Mouse (Mus musculus): ENCODE data around the gene Olfr1044. TPM values are rescaled to one million over a fixed set of nuclear protein-coding genes. Genes with fewer than 3 reads are reported as not detected.

Gene Olfr1044
- total and polyA plus RNA-seq, 2 experiments from 2014 or later, result not detected

DNA sequence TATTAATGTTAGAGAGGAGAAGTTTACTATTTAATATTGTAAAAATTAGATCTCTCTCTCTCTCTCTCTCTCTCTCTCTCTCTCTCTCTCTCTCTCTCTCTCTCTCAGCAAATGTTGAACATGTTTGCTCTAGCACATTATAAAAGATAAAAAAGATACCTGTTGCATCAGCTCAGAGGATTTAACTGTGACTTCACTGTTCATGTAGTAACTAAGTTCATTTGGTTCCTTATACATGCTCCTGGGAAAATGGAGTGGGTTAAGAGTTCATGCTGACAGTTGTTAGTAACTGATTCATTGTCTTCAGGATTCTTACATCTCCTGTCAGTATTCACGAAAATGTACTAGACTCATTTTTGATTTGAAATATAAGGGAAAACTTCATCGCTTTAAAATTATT lies 10.2 kb downstream of the Olfr1044 start, which contains the start of gene Olfr1043:
Gene Olfr1043, minus strand, starts transcription at position 101 of the 400 bp plus-strand sequence.
- Histone ChIP-seq H3K9me3 (ENCODE audit: low read length) (no peaks in the 10 kb centered on the region), H3K9ac (no peak within 1 kb of the TSS), H3K36me3 (ENCODE audit: insufficient read depth) (no peaks in the 10 kb centered on the region), H3K4me3 (ENCODE audit: low read depth, low read length) (no peak within 1 kb of the TSS), H3K27me3 (ENCODE audit: insufficient read depth, low read length) (no peaks in the 10 kb centered on the region), H3K4me2 (ENCODE audit: low read depth) (no peak within 1 kb of the TSS), H3K4me1 (ENCODE audit: insufficient read depth) (no peaks in the 10 kb centered on the region), H3K27ac (ENCODE audit: low read depth, low read length) (no peak within 1 kb of the TSS)
- no peak for ATAC-seq
- TF ChIP-seq CTCF (IDR thresholded peaks at IDR 0.05; ENCODE audit: low read depth), result no peak
- no peak for DNase-seq
- WGBS, result 90% methylated on average over 2 of the region's 2 CpGs

DNA sequence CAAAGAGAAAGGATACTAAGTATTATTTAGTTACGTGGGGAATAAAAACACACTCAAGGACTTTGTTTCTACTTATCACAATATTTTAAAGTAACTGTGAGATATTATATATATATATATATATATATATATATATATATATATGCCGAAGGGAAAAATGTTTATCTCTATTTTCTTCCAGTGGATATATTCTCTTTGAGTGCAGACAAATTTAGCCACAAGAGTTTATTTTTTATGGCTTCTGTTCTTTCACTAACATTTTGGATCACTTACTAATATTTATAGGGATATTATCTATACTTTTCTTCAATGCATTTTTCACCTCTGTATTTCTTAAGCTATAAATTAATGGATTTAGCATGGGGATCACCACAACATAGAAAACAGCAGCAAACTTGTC lies 15.9 kb downstream of the Olfr1044 start, which contains the start of gene Olfr1042:
Gene Olfr1042, minus strand, starts transcription at position 101 of the 400 bp plus-strand sequence.
- no peak for DNase-seq
- Histone ChIP-seq H3K4me3 (ENCODE audit: low read depth, low read length) (no peak within 1 kb of the TSS), H3K27me3 (ENCODE audit: insufficient read depth, low read length) (no peaks in the 10 kb centered on the region), H3K9me3 (ENCODE audit: low read length) (no peaks in the 10 kb centered on the region), H3K27ac (ENCODE audit: low read depth, low read length) (no peak within 1 kb of the TSS), H3K4me2 (ENCODE audit: low read depth) (no peak within 1 kb of the TSS), H3K4me1 (ENCODE audit: insufficient read depth) (no peaks in the 10 kb centered on the region), H3K36me3 (ENCODE audit: insufficient read depth) (no peaks in the 10 kb centered on the region), H3K9ac (no peak within 1 kb of the TSS)
- WGBS, result 90% methylated on average over 2 of the region's 2 CpGs
- no peak for TF ChIP-seq CTCF (IDR thresholded peaks at IDR 0.05; ENCODE audit: low read depth)
- no peak for ATAC-seq

DNA sequence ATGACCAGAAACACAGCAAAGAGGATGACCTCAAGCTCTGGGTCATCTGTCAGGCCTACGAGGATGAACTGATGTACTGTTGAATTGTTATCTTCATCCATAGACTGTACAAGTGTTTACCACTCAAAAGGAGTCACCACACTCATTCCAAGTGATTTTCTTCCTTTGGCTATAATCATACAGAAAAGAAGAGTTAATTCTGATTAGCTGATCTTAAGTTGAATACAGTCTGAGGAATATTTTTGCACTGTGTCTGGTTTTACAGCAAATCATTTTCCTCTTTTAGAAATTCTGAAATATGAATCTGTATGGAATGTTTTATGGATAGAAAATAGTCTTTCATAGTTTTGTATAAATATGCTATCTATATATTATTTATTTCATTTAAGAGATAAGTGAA lies 31.0 kb downstream of the Olfr1044 start, which contains the start of gene Olfr1040:
Gene Olfr1040, minus strand, starts transcription at position 101 of the 400 bp plus-strand sequence.
- ATAC-seq, result no peak
- 87% methylated on average over 1 of the region's 1 CpGs for WGBS
- no peaks in the 10 kb centered on the region for H3K4me1 ChIP-seq (ENCODE audit: insufficient read depth)

DNA sequence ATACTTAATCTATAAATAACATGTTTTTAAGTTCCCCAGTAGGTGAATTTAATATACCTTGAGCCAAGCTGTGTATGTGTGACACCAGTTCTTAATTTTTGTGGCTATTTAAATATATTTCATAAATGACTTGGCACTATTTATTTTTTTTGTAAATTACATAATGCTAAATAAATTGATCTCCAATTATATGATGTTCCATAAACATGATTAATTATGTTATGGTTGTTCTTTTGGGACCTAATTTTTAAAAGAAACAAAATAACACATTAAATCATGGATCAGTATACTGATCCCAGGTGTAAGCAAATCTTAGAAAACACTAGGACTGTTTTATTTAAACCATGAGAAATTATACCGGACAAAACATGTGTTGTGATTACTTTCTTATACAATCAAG lies 41.8 kb downstream of the Olfr1044 start, which contains the start of gene Olfr1039:
Gene Olfr1039, minus strand, starts transcription at position 101 of the 400 bp plus-strand sequence.
- H3K9ac ChIP-seq, result no peak within 1 kb of the TSS
- H3K4me2 ChIP-seq (ENCODE audit: low read depth), result no peak within 1 kb of the TSS
- ATAC-seq (no peak), DNase-seq (no peak)
- H3K36me3 ChIP-seq (ENCODE audit: insufficient read depth), result no peaks in the 10 kb centered on the region
- no peak within 1 kb of the TSS for H3K4me3 ChIP-seq (ENCODE audit: low read depth, low read length)
- no peaks in the 10 kb centered on the region for H3K27me3 ChIP-seq (ENCODE audit: insufficient read depth, low read length)
- no peak within 1 kb of the TSS for H3K27ac ChIP-seq (ENCODE audit: low read depth, low read length)
- H3K9me3 ChIP-seq (ENCODE audit: low read length), result no peaks in the 10 kb centered on the region
- no peak for TF ChIP-seq CTCF (IDR thresholded peaks at IDR 0.05; ENCODE audit: low read depth)
- WGBS, result 94% methylated on average over 1 of the region's 1 CpGs
- no peaks in the 10 kb centered on the region for H3K4me1 ChIP-seq (ENCODE audit: insufficient read depth)

More for the DNA sequence above, 31.0 kb downstream of the Olfr1044 start, which contains the start of gene Olfr1040:
- Histone ChIP-seq H3K9me3 (ENCODE audit: low read length) (no peaks in the 10 kb centered on the region), H3K27me3 (ENCODE audit: insufficient read depth, low read length) (no peaks in the 10 kb centered on the region), H3K27ac (ENCODE audit: low read depth, low read length) (no peak within 1 kb of the TSS), H3K4me3 (ENCODE audit: low read depth, low read length) (no peak within 1 kb of the TSS), H3K4me2 (ENCODE audit: low read depth) (no peak within 1 kb of the TSS), H3K36me3 (ENCODE audit: insufficient read depth) (no peaks in the 10 kb centered on the region), H3K9ac (no peak within 1 kb of the TSS)
- no peak for TF ChIP-seq CTCF (IDR thresholded peaks at IDR 0.05; ENCODE audit: low read depth)
- no peak for DNase-seq

Other genes with a start within 250 kb of the Olfr1044 start
- gene Olfr1028, start 227.4 kb downstream of the Olfr1044 start, total RNA-seq (2014; rRNA removed), result not detected in 2 replicates
- not detected in 2 replicates for gene Olfr1028, start 227.4 kb downstream of the Olfr1044 start, polyA plus RNA-seq (2015; fragmentation: Nextera tagmentation; extraction: Ambion mirVana)
- not detected in 2 replicates for gene Olfr1029, start 203.9 kb downstream of the Olfr1044 start, total RNA-seq (2014; rRNA removed)
- gene Olfr1029, start 203.9 kb downstream of the Olfr1044 start, polyA plus RNA-seq (2015; fragmentation: Nextera tagmentation; extraction: Ambion mirVana), result not detected in 2 replicates
- gene Olfr1030, start 198.5 kb downstream of the Olfr1044 start, total RNA-seq (2014; rRNA removed), result not detected in 2 replicates
- not detected in 2 replicates for gene Olfr1030, start 198.5 kb downstream of the Olfr1044 start, polyA plus RNA-seq (2015; fragmentation: Nextera tagmentation; extraction: Ambion mirVana)
- not detected in 2 replicates for gene Olfr1031, start 187.5 kb downstream of the Olfr1044 start, total RNA-seq (2014; rRNA removed)
- not detected in 2 replicates for gene Olfr1031, start 187.5 kb downstream of the Olfr1044 start, polyA plus RNA-seq (2015; fragmentation: Nextera tagmentation; extraction: Ambion mirVana)
- gene Olfr1032, start 172.3 kb downstream of the Olfr1044 start, total RNA-seq (2014; rRNA removed), result not detected in 2 replicates
- gene Olfr1032, start 172.3 kb downstream of the Olfr1044 start, polyA plus RNA-seq (2015; fragmentation: Nextera tagmentation; extraction: Ambion mirVana), result not detected in 2 replicates
- 0.05 and 0.08 TPM in 2 replicates for gene Olfr1033, start 157.2 kb downstream of the Olfr1044 start, total RNA-seq (2014; rRNA removed)
- gene Olfr1033, start 157.2 kb downstream of the Olfr1044 start, polyA plus RNA-seq (2015; fragmentation: Nextera tagmentation; extraction: Ambion mirVana), result 1.1 and 1.2 TPM in 2 replicates
- not detected in 2 replicates for gene Olfr1034, start 132.0 kb downstream of the Olfr1044 start, total RNA-seq (2014; rRNA removed)
- not detected in 2 replicates for gene Olfr1034, start 132.0 kb downstream of the Olfr1044 start, polyA plus RNA-seq (2015; fragmentation: Nextera tagmentation; extraction: Ambion mirVana)
- gene Olfr1036, start 103.8 kb downstream of the Olfr1044 start, total RNA-seq (2014; rRNA removed), result not detected in 2 replicates
- gene Olfr1036, start 103.8 kb downstream of the Olfr1044 start, polyA plus RNA-seq (2015; fragmentation: Nextera tagmentation; extraction: Ambion mirVana), result not detected in 2 replicates
- not detected in 2 replicates for gene Olfr1037, start 90.4 kb downstream of the Olfr1044 start, total RNA-seq (2014; rRNA removed)
- not detected in 2 replicates for gene Olfr1037, start 90.4 kb downstream of the Olfr1044 start, polyA plus RNA-seq (2015; fragmentation: Nextera tagmentation; extraction: Ambion mirVana)
- gene Olfr1039, start 41.9 kb downstream of the Olfr1044 start, total RNA-seq (2014; rRNA removed), result not detected in 2 replicates
- gene Olfr1039, start 41.9 kb downstream of the Olfr1044 start, polyA plus RNA-seq (2015; fragmentation: Nextera tagmentation; extraction: Ambion mirVana), result not detected in 2 replicates
- not detected in 2 replicates for gene Olfr1040, start 31.1 kb downstream of the Olfr1044 start, total RNA-seq (2014; rRNA removed)
- gene Olfr1040, start 31.1 kb downstream of the Olfr1044 start, polyA plus RNA-seq (2015; fragmentation: Nextera tagmentation; extraction: Ambion mirVana), result not detected in 2 replicates
- not detected in 2 replicates for gene Olfr1042, start 16.0 kb downstream of the Olfr1044 start, total RNA-seq (2014; rRNA removed)
- not detected in 2 replicates for gene Olfr1042, start 16.0 kb downstream of the Olfr1044 start, polyA plus RNA-seq (2015; fragmentation: Nextera tagmentation; extraction: Ambion mirVana)
- gene Olfr1043, start 10.3 kb downstream of the Olfr1044 start, total RNA-seq (2014; rRNA removed), result not detected in 2 replicates
- gene Olfr1043, start 10.3 kb downstream of the Olfr1044 start, polyA plus RNA-seq (2015; fragmentation: Nextera tagmentation; extraction: Ambion mirVana), result not detected in 2 replicates
- not detected in 2 replicates for gene Olfr52, start 7.9 kb upstream of the Olfr1044 start, total RNA-seq (2014; rRNA removed)
- gene Olfr52, start 7.9 kb upstream of the Olfr1044 start, polyA plus RNA-seq (2015; fragmentation: Nextera tagmentation; extraction: Ambion mirVana), result not detected in 2 replicates
- not detected in 2 replicates for gene Olfr1045, start 25.2 kb upstream of the Olfr1044 start, total RNA-seq (2014; rRNA removed)
- gene Olfr1045, start 25.2 kb upstream of the Olfr1044 start, polyA plus RNA-seq (2015; fragmentation: Nextera tagmentation; extraction: Ambion mirVana), result not detected in 2 replicates
- gene Olfr1046, start 41.5 kb upstream of the Olfr1044 start, total RNA-seq (2014; rRNA removed), result not detected in 2 replicates
- gene Olfr1046, start 41.5 kb upstream of the Olfr1044 start, polyA plus RNA-seq (2015; fragmentation: Nextera tagmentation; extraction: Ambion mirVana), result not detected in 2 replicates
- not detected in 2 replicates for gene Olfr1047, start 53.6 kb upstream of the Olfr1044 start, total RNA-seq (2014; rRNA removed)
- gene Olfr1047, start 53.6 kb upstream of the Olfr1044 start, polyA plus RNA-seq (2015; fragmentation: Nextera tagmentation; extraction: Ambion mirVana), result not detected in 2 replicates
- not detected in 2 replicates for gene Olfr1048, start 62.5 kb upstream of the Olfr1044 start, total RNA-seq (2014; rRNA removed)
- not detected in 2 replicates for gene Olfr1048, start 62.5 kb upstream of the Olfr1044 start, polyA plus RNA-seq (2015; fragmentation: Nextera tagmentation; extraction: Ambion mirVana)
- gene Olfr1049, start 80.5 kb upstream of the Olfr1044 start, total RNA-seq (2014; rRNA removed), result not detected in 2 replicates
- gene Olfr1049, start 80.5 kb upstream of the Olfr1044 start, polyA plus RNA-seq (2015; fragmentation: Nextera tagmentation; extraction: Ambion mirVana), result not detected in 2 replicates
- gene Olfr1051, start 101.3 kb upstream of the Olfr1044 start, total RNA-seq (2014; rRNA removed), result not detected in 2 replicates
- not detected in 2 replicates for gene Olfr1051, start 101.3 kb upstream of the Olfr1044 start, polyA plus RNA-seq (2015; fragmentation: Nextera tagmentation; extraction: Ambion mirVana)
- not detected in 2 replicates for gene Olfr1052, start 114.6 kb upstream of the Olfr1044 start, total RNA-seq (2014; rRNA removed)
- gene Olfr1052, start 114.6 kb upstream of the Olfr1044 start, polyA plus RNA-seq (2015; fragmentation: Nextera tagmentation; extraction: Ambion mirVana), result not detected in 2 replicates
- not detected in 2 replicates for gene Olfr1053, start 137.5 kb upstream of the Olfr1044 start, total RNA-seq (2014; rRNA removed)
- not detected in 2 replicates for gene Olfr1053, start 137.5 kb upstream of the Olfr1044 start, polyA plus RNA-seq (2015; fragmentation: Nextera tagmentation; extraction: Ambion mirVana)
- gene Olfr1054, start 157.6 kb upstream of the Olfr1044 start, total RNA-seq (2014; rRNA removed), result not detected in 2 replicates
- not detected in 2 replicates for gene Olfr1054, start 157.6 kb upstream of the Olfr1044 start, polyA plus RNA-seq (2015; fragmentation: Nextera tagmentation; extraction: Ambion mirVana)
- not detected in 2 replicates for gene Olfr1055, start 172.5 kb upstream of the Olfr1044 start, total RNA-seq (2014; rRNA removed)
- gene Olfr1055, start 172.5 kb upstream of the Olfr1044 start, polyA plus RNA-seq (2015; fragmentation: Nextera tagmentation; extraction: Ambion mirVana), result not detected in 2 replicates
- not detected in 2 replicates for gene Olfr1056, start 184.6 kb upstream of the Olfr1044 start, total RNA-seq (2014; rRNA removed)
- not detected in 2 replicates for gene Olfr1056, start 184.6 kb upstream of the Olfr1044 start, polyA plus RNA-seq (2015; fragmentation: Nextera tagmentation; extraction: Ambion mirVana)
- gene Olfr1057, start 200.6 kb upstream of the Olfr1044 start, total RNA-seq (2014; rRNA removed), result not detected in 2 replicates
- not detected in 2 replicates for gene Olfr1057, start 200.6 kb upstream of the Olfr1044 start, polyA plus RNA-seq (2015; fragmentation: Nextera tagmentation; extraction: Ambion mirVana)
- gene Olfr1058, start 210.7 kb upstream of the Olfr1044 start, total RNA-seq (2014; rRNA removed), result not detected in 2 replicates
- not detected in 2 replicates for gene Olfr1058, start 210.7 kb upstream of the Olfr1044 start, polyA plus RNA-seq (2015; fragmentation: Nextera tagmentation; extraction: Ambion mirVana)
- not detected in 2 replicates for gene Olfr1061, start 236.2 kb upstream of the Olfr1044 start, total RNA-seq (2014; rRNA removed)
- gene Olfr1061, start 236.2 kb upstream of the Olfr1044 start, polyA plus RNA-seq (2015; fragmentation: Nextera tagmentation; extraction: Ambion mirVana), result not detected in 2 replicates
- gene Olfr1062, start 248.9 kb upstream of the Olfr1044 start, total RNA-seq (2014; rRNA removed), result not detected in 2 replicates
- not detected in 2 replicates for gene Olfr1062, start 248.9 kb upstream of the Olfr1044 start, polyA plus RNA-seq (2015; fragmentation: Nextera tagmentation; extraction: Ambion mirVana)